Mouse (Mus musculus): ENCODE data around the gene Prpsap2. TPM values are rescaled to one million over a fixed set of nuclear protein-coding genes. Genes with fewer than 3 reads are reported as not detected.

Gene Prpsap2
- total and polyA plus RNA-seq, 3 experiments: 29.0 to 30.7 TPM; not detected in 1

DNA sequence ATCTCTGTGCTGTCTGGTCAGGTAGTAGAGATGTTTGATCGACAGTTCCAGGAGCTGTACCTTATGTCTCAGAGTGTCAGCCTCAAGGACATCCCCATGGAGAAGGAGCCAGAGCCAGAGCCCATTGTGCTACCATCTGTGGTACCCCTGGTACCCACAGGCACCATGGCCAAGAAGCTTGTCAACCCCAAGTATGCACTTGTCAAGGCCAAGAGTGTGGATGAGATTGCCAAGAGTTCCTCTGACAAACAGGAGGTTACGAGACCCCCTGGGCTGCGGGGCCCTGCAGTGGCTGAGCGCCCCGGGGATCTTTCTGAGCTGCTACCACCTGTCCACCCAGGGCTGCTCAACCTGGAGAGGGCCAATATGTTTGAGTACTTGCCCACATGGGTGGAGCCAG lies 59.4 kb downstream of the Prpsap2 start:
- H3K4me1 ChIP-seq (ENCODE audit: control insufficient read depth in 1 of 2, insufficient read depth in 2 of 2, low read length in 2 of 2): no peaks in the 10 kb centered on the region
- H3K27me3 ChIP-seq (ENCODE audit: control insufficient read depth in 1 of 2, insufficient read depth in 2 of 2, low read length in 2 of 2): no peaks in the 10 kb centered on the region
- no peaks in the 10 kb centered on the region; a peak in 1 of 4 replicates for H3K36me3 ChIP-seq (ENCODE audit: control insufficient read depth in 1 of 2, insufficient read depth in 2 of 2, low read length in 2 of 2)
- TF ChIP-seq MXI1 (IDR thresholded peaks at IDR 0.05; ENCODE audit: low read depth, low read length) (no peak), MYB (IDR thresholded peaks at IDR 0.05; ENCODE audit: low read depth, low read length) (no peak), POLR2A (IDR thresholded peaks at IDR 0.05; ENCODE audit: control insufficient read depth in 1 of 2, insufficient read depth in 1 of 2, low read depth in 1 of 2, low read length in 2 of 2, poor library complexity in 1 of 2) (no peak), SIN3A (IDR thresholded peaks at IDR 0.05; ENCODE audit: low read length) (no peak), NELFE (IDR thresholded peaks at IDR 0.05; ENCODE audit: low read depth, low read length) (no peak), MAFK (IDR thresholded peaks at IDR 0.05; ENCODE audit: borderline replicate concordance, low read depth, low read length) (no peak), RAD21 (IDR thresholded peaks at IDR 0.05; ENCODE audit: low read depth, low read length) (no peak), JUND (IDR thresholded peaks at IDR 0.05; ENCODE audit: low read depth, low read length) (no peak)
- no peak overlapping the region for H3K9ac ChIP-seq (ENCODE audit: control insufficient read depth, low read depth, low read length, poor library complexity, severe bottlenecking)
- H3K4me3 ChIP-seq (ENCODE audit: control insufficient read depth in 1 of 2, insufficient read depth in 1 of 2, low read depth in 2 of 2, low read length in 2 of 2): no peak overlapping the region
- no peaks in the 10 kb centered on the region for H3K9me3 ChIP-seq (replicated peaks; ENCODE audit: insufficient read depth, low read length)
- H3K79me2 ChIP-seq (ENCODE audit: control insufficient read depth, insufficient read depth, low read length, poor library complexity): no peaks in the 10 kb centered on the region
- DNase-seq (ENCODE audit: low read depth, low spot score): no peak
- no peak overlapping the region for H3K27ac ChIP-seq (ENCODE audit: control insufficient read depth, low read depth, low read length)

DNA sequence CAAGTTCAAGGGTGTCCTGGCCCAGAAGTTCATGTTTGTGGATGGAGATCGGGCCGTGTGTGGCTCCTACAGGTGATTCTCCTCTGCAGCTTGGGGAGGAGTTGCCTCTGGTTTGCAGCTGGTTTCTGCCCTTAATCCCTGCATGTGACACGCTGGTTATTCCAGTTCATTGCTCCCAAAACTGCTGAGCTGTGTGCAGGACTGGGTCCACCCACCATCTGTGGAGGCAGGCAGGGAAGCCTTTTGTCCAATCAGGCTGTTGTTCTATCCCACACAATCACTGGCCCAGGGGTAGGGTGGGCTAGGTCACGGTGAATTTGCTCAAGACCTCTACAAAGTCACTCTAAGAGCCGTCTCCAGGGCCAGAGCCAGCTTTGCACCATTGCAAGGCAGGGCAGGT lies 60.2 kb downstream of the Prpsap2 start:
- Histone ChIP-seq H3K9ac (ENCODE audit: control insufficient read depth, low read depth, low read length, poor library complexity, severe bottlenecking) (no peak overlapping the region), H3K36me3 (ENCODE audit: control insufficient read depth in 1 of 2, insufficient read depth in 2 of 2, low read length in 2 of 2) (no peaks in the 10 kb centered on the region; a peak in 1 of 4 replicates), H3K79me2 (ENCODE audit: control insufficient read depth, insufficient read depth, low read length, poor library complexity) (no peaks in the 10 kb centered on the region), H3K4me3 (ENCODE audit: control insufficient read depth in 1 of 2, insufficient read depth in 1 of 2, low read depth in 2 of 2, low read length in 2 of 2) (no peak overlapping the region), H3K9me3 (replicated peaks; ENCODE audit: insufficient read depth, low read length) (no peaks in the 10 kb centered on the region), H3K27me3 (ENCODE audit: control insufficient read depth in 1 of 2, insufficient read depth in 2 of 2, low read length in 2 of 2) (no peaks in the 10 kb centered on the region), H3K27ac (ENCODE audit: control insufficient read depth, low read depth, low read length) (no peak overlapping the region), H3K4me1 (ENCODE audit: control insufficient read depth in 1 of 2, insufficient read depth in 2 of 2, low read length in 2 of 2) (no peaks in the 10 kb centered on the region)
- no peak for DNase-seq (ENCODE audit: low read depth, low spot score)
- no peak for TF ChIP-seq SIN3A (IDR thresholded peaks at IDR 0.05; ENCODE audit: low read length)
- TF ChIP-seq EP300 (IDR thresholded peaks at IDR 0.05; ENCODE audit: low read depth in 1 of 2, low read length in 2 of 2): no peak
- no peak for TF ChIP-seq MXI1 (IDR thresholded peaks at IDR 0.05; ENCODE audit: low read depth, low read length)
- TF ChIP-seq MAX (IDR thresholded peaks at IDR 0.05; ENCODE audit: low read length): no peak
- TF ChIP-seq ETS1 (IDR thresholded peaks at IDR 0.05; ENCODE audit: low read depth, low read length): no peak
- TF ChIP-seq SMC3 (IDR thresholded peaks at IDR 0.05; ENCODE audit: low read depth, low read length): no peak
- no peak for TF ChIP-seq CTCF (IDR thresholded peaks at IDR 0.05 in 2 of 3, conservative IDR thresholded peaks at IDR 0.05 in 1 of 3; ENCODE audit: control insufficient read depth in 1 of 3, insufficient read depth in 1 of 3, low read depth in 2 of 3, low read length in 3 of 3, poor library complexity in 1 of 3, severe bottlenecking in 1 of 3)

DNA sequence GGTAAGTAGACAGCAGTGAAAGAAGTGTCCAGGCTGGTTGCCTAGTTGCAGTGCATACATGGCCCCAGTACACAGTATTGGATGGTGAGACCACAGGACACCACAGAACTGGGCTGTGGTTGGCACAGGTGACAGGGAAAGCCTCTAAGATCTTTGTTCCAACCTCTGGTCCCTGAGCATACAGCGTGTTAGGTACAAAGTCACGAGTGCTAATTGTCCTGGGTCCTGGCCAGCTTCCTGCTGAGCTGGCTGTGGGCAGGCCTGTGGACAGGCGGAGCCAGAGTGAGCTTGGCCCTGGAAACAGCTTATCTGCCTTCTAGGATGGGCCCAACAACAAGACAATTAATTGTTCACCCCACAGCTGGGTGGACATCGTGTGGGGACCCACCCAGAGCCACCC lies 62.0 kb downstream of the Prpsap2 start:
- H3K4me1 ChIP-seq (ENCODE audit: control insufficient read depth in 1 of 2, insufficient read depth in 2 of 2, low read length in 2 of 2): no peaks in the 10 kb centered on the region
- TF ChIP-seq RAD21 (IDR thresholded peaks at IDR 0.05; ENCODE audit: low read depth, low read length): no peak
- no peak for TF ChIP-seq MEF2A (IDR thresholded peaks at IDR 0.05; ENCODE audit: extremely low read depth, insufficient replicate concordance, low read depth, low read length, poor library complexity, severe bottlenecking)
- TF ChIP-seq SMC3 (IDR thresholded peaks at IDR 0.05; ENCODE audit: low read depth, low read length): no peak
- no peak for TF ChIP-seq MXI1 (IDR thresholded peaks at IDR 0.05; ENCODE audit: low read depth, low read length)
- no peak for TF ChIP-seq CHD2 (IDR thresholded peaks at IDR 0.05; ENCODE audit: low read length)
- TF ChIP-seq USF1 (IDR thresholded peaks at IDR 0.05; ENCODE audit: low read depth, low read length): no peak
- no peak for TF ChIP-seq MAFK (IDR thresholded peaks at IDR 0.05; ENCODE audit: borderline replicate concordance, low read depth, low read length)
- TF ChIP-seq UBTF (IDR thresholded peaks at IDR 0.05; ENCODE audit: borderline replicate concordance, insufficient read depth, low read depth, low read length): no peak
- no peak for TF ChIP-seq MAX (IDR thresholded peaks at IDR 0.05; ENCODE audit: low read length)
- TF ChIP-seq ETS1 (IDR thresholded peaks at IDR 0.05; ENCODE audit: low read depth, low read length): no peak
- no peak for TF ChIP-seq EP300 (IDR thresholded peaks at IDR 0.05; ENCODE audit: low read depth in 1 of 2, low read length in 2 of 2)
- no peak for TF ChIP-seq CTCF (IDR thresholded peaks at IDR 0.05 in 2 of 3, conservative IDR thresholded peaks at IDR 0.05 in 1 of 3; ENCODE audit: control insufficient read depth in 1 of 3, insufficient read depth in 1 of 3, low read depth in 2 of 3, low read length in 3 of 3, poor library complexity in 1 of 3, severe bottlenecking in 1 of 3)
- TF ChIP-seq KAT2A (conservative IDR thresholded peaks at IDR 0.05; ENCODE audit: low read depth, low read length): no peak
- no peak for TF ChIP-seq USF2 (IDR thresholded peaks at IDR 0.05; ENCODE audit: borderline replicate concordance in 1 of 2, insufficient read depth in 1 of 2, low read depth in 1 of 2, low read length in 2 of 2)
- no peak for TF ChIP-seq MYC (IDR thresholded peaks at IDR 0.05; ENCODE audit: low read depth, low read length)
- TF ChIP-seq POLR2A (IDR thresholded peaks at IDR 0.05; ENCODE audit: control insufficient read depth in 1 of 2, insufficient read depth in 1 of 2, low read depth in 1 of 2, low read length in 2 of 2, poor library complexity in 1 of 2): no peak
- no peak for TF ChIP-seq SIN3A (IDR thresholded peaks at IDR 0.05; ENCODE audit: low read length)
- no peak for TF ChIP-seq POLR2AphosphoS2 (IDR thresholded peaks at IDR 0.05; ENCODE audit: low read length)
- TF ChIP-seq TCF12 (IDR thresholded peaks at IDR 0.05; ENCODE audit: low read depth, low read length): no peak
- no peaks in the 10 kb centered on the region for H3K9me3 ChIP-seq (replicated peaks; ENCODE audit: insufficient read depth, low read length)
- no peak for DNase-seq (ENCODE audit: low read depth, low spot score)
- no peaks in the 10 kb centered on the region; a peak in 1 of 4 replicates for H3K36me3 ChIP-seq (ENCODE audit: control insufficient read depth in 1 of 2, insufficient read depth in 2 of 2, low read length in 2 of 2)
- no peak overlapping the region for H3K9ac ChIP-seq (ENCODE audit: control insufficient read depth, low read depth, low read length, poor library complexity, severe bottlenecking)
- H3K27ac ChIP-seq (ENCODE audit: control insufficient read depth, low read depth, low read length): no peak overlapping the region
- no peaks in the 10 kb centered on the region for H3K27me3 ChIP-seq (ENCODE audit: control insufficient read depth in 1 of 2, insufficient read depth in 2 of 2, low read length in 2 of 2)
- no peak overlapping the region for H3K4me3 ChIP-seq (ENCODE audit: control insufficient read depth in 1 of 2, insufficient read depth in 1 of 2, low read depth in 2 of 2, low read length in 2 of 2)
- no peaks in the 10 kb centered on the region for H3K79me2 ChIP-seq (ENCODE audit: control insufficient read depth, insufficient read depth, low read length, poor library complexity)

All from MEL (cell line).